Mouse (Mus musculus) lung, adult 2 months (tissue): ENCODE results near the gene Hnrnph3.

Experiments used
- CTCF ChIP-seq: fragments of 200-500 bp; IDR thresholded peaks from 2 replicates; pipeline ENCODE4 v1.5.1; 2011; ENCODE audit warnings: mild to moderate bottlenecking, low read length, control low read depth; ENCODE audit not compliant: insufficient read depth
- POLR2A ChIP-seq: fragments of 200-500 bp; IDR thresholded peaks from 2 replicates; pipeline ENCODE4 v1.6.1; 2011; ENCODE audit warnings: low read depth, mild to moderate bottlenecking, control low read depth, low read length, borderline replicate concordance; ENCODE audit errors: extremely low read depth

DNA sequence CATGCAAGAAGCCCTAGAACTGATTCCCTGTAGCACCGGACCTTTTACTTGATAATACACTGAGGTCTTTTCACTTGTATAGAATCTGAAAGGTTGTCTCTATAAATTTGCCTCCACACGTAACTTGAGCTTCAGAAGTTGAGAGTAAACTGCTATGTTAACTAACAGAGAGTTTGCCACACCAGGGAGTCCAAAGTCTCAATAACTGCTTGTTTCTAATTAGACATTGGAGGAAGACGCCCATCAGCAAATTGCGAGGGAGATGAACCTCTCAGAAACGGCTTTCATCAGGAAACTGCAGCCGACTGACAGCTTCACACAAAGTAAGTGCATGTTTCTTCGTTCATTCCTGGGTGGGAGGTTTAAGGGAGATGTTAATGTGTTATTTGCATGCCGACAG, 41.5 kb upstream of the Hnrnph3 start:
- no peak for TF ChIP-seq CTCF
- no peak for TF ChIP-seq POLR2A
